Mouse (Mus musculus) brain, embryonic 14.5 days (tissue): ENCODE results near the gene 9130023H24Rik. TPM values are rescaled to one million over a fixed set of nuclear protein-coding genes. Genes with fewer than 3 reads are reported as not detected.

Source experiments
- DNase-seq: peaks from one replicate; pipeline ENCODE4 v3.0.0-alpha.2; 2011; ENCODE audit warnings: low read depth
- CTCF ChIP-seq: fragments of 200-500 bp; IDR thresholded peaks from 2 replicates; pipeline ENCODE4 v1.5.1; 2012; ENCODE audit warnings: inconsistent platforms, mild to moderate bottlenecking, moderate library complexity, borderline replicate concordance; ENCODE audit not compliant: insufficient read depth, insufficient read length; ENCODE audit errors: extremely low read depth
- POLR2A ChIP-seq: fragments of 200-500 bp; IDR thresholded peaks from 2 replicates; pipeline ENCODE4 v1.6.1; 2012; ENCODE audit warnings: mild to moderate bottlenecking, inconsistent platforms, borderline replicate concordance; ENCODE audit not compliant: poor library complexity, insufficient read depth, insufficient read length, severe bottlenecking; ENCODE audit errors: extremely low read depth
- polyA plus RNA-seq: library from polyadenylated mRNA; depleted of rRNA; stranded (reverse); fragments of >200 nt; gene quantifications from 2 replicates; pipeline ENCODE4 v1.2.3, GENCODE M21; 2012; rRNA removed

Gene 9130023H24Rik
- polyA plus RNA-seq, 1 experiment, result 4.4 TPM

GRCm38 (mm10) chr7:128209826-128210225 lies 28.0 kb downstream of the 9130023H24Rik start:
- DNase-seq, result no peak
- no peak for TF ChIP-seq POLR2A
- TF ChIP-seq CTCF, result no peak

GRCm38 (mm10) chr7:128208187-128208586 lies 29.6 kb downstream of the 9130023H24Rik start:
- TF ChIP-seq POLR2A, result no peak
- TF ChIP-seq CTCF, result peak; percentile 82; the same call in 1 of the 2 replicates
- peak; percentile 88 for DNase-seq

- no peak for TF ChIP-seq POLR2A
- TF ChIP-seq CTCF, result no peak
- no peak for DNase-seq
Measured at GRCm38 (mm10) chr7:128206152-128206551, 31.7 kb downstream of the 9130023H24Rik start, which contains the start of gene Cox6a2. Gene Cox6a2, minus strand, starts transcription at chr7:128206387.

- TF ChIP-seq POLR2A, result no peak
- no peak for TF ChIP-seq CTCF
- no peak for DNase-seq
Measured at GRCm38 (mm10) chr7:128205695-128206094, 32.1 kb downstream of the 9130023H24Rik start.

- DNase-seq, result no peak
- TF ChIP-seq CTCF (no peak), POLR2A (no peak)
Measured at GRCm38 (mm10) chr7:128204179-128204578, 33.7 kb downstream of the 9130023H24Rik start.

- no peak for TF ChIP-seq CTCF
- no peak for TF ChIP-seq POLR2A
- no peak for DNase-seq
Measured at GRCm38 (mm10) chr7:128203071-128203470, 34.8 kb downstream of the 9130023H24Rik start.

GRCm38 (mm10) chr7:128201607-128202006 lies 36.2 kb downstream of the 9130023H24Rik start:
- no peak for DNase-seq
- TF ChIP-seq CTCF (no peak), POLR2A (no peak)

Other genes with a start within 250 kb of the 9130023H24Rik start
- gene Pycard, start 244.2 kb downstream of the 9130023H24Rik start, polyA plus RNA-seq, result 6.9 and 10.1 TPM in 2 replicates
- gene Trim72, start 234.1 kb downstream of the 9130023H24Rik start, polyA plus RNA-seq, result 0.92 and 1.0 TPM in 2 replicates
- 1.2 and 1.3 TPM in 2 replicates for gene Itgam, start 175.4 kb downstream of the 9130023H24Rik start, polyA plus RNA-seq
- 0.03 TPM in 1 of 2 replicates, not detected in the other for gene Gm49368, start 175.3 kb downstream of the 9130023H24Rik start, polyA plus RNA-seq
- 0.08 and 0.22 TPM in 2 replicates for gene Itgax, start 108.5 kb downstream of the 9130023H24Rik start, polyA plus RNA-seq
- 0.09 TPM in 1 of 2 replicates, not detected in the other for gene Itgad, start 83.7 kb downstream of the 9130023H24Rik start, polyA plus RNA-seq
- 0.68 and 0.77 TPM in 2 replicates for gene Cox6a2, start 31.6 kb downstream of the 9130023H24Rik start, polyA plus RNA-seq
- gene Armc5, start 689 bp downstream of the 9130023H24Rik start, polyA plus RNA-seq, result 17.3 and 17.8 TPM in 2 replicates
- gene Tgfb1i1, start 8.8 kb upstream of the 9130023H24Rik start, polyA plus RNA-seq, result 10.4 and 21.3 TPM in 2 replicates
- 0.04 TPM in 1 of 2 replicates, not detected in the other for gene Slc5a2, start 27.6 kb upstream of the 9130023H24Rik start, polyA plus RNA-seq
- 27.6 and 34.2 TPM in 2 replicates for gene BC017158, start 60.1 kb upstream of the 9130023H24Rik start, polyA plus RNA-seq
- 22.8 and 29.1 TPM in 2 replicates for gene Rgs10, start 180.7 kb upstream of the 9130023H24Rik start, polyA plus RNA-seq
- gene Tial1, start 223.7 kb upstream of the 9130023H24Rik start, polyA plus RNA-seq, result 141 and 169 TPM in 2 replicates